Mouse (Mus musculus) cortical plate, adult 2 months (tissue): ENCODE measurements at regions not wholly inside any gene's neighbourhood (a gene's known extent, or its start where the extent isn't known, plus 50 kb on each side); places are given as distances from the start of the nearest gene placed in this dataset.

ENCODE experiments used
- CTCF ChIP-seq: fragments of 200-500 bp; IDR thresholded peaks from 2 replicates; pipeline ENCODE4 v1.5.1; 2011; ENCODE audit warnings: mild to moderate bottlenecking, control low read depth, low read length; ENCODE audit not compliant: insufficient read depth; ENCODE audit errors: extremely low read depth
- POLR2A ChIP-seq: fragments of 200-500 bp; IDR thresholded peaks from 2 replicates; pipeline ENCODE4 v1.6.1; 2011; ENCODE audit warnings: mild to moderate bottlenecking, low read length, control low read depth; ENCODE audit not compliant: insufficient read depth; ENCODE audit errors: extremely low read depth

GRCm38 (mm10) chr5:132979013-132979412 lies 435.9 kb upstream of the Auts2 start:
- TF ChIP-seq CTCF (no peak), POLR2A (no peak)
